ENCODE assay signal across 18 mouse cellular contexts in genomic region chr11:59789311-59789710, GRCm38 (mm10). TPM values are rescaled to one million over a fixed set of nuclear protein-coding genes. Genes with fewer than 3 reads are reported as not detected.
"Had no signal": no experiment of that assay in that cellular context is flagged by ENCODE, and none has a peak within 500 bp of the region (broad histone marks: within the 10 kb centered on the region; RNA-seq: fewer than 3 reads in every experiment).

No protein-coding gene starts in this region.

- H3K27ac ChIP-seq: liver, embryonic 15.5 days; lung, embryonic 15.5 days; macrophage; midbrain, embryonic 13.5 days; midbrain, embryonic 15.5 days; neural tube, embryonic 12.5 days had no signal

- H3K9me3 ChIP-seq: liver, embryonic 15.5 days; lung, embryonic 15.5 days; megakaryocyte, embryonic 14.5 days; midbrain, embryonic 13.5 days; midbrain, embryonic 15.5 days; neural tube, embryonic 12.5 days had no signal

- H3K4me2 ChIP-seq: liver, embryonic 15.5 days; lung, embryonic 15.5 days; midbrain, embryonic 11.5 days; midbrain, embryonic 13.5 days; midbrain, embryonic 15.5 days; neural tube, embryonic 12.5 days had no signal

- H3K27me3 ChIP-seq: lung, embryonic 15.5 days; midbrain, embryonic 15.5 days had no signal

- ATAC-seq: liver, postnatal 0 days; lung, postnatal 0 days; midbrain, embryonic 13.5 days; midbrain, embryonic 15.5 days had no signal

- H3K4me3 ChIP-seq: liver, embryonic 15.5 days; lung, embryonic 15.5 days; megakaryocyte, embryonic 14.5 days; midbrain, embryonic 13.5 days; midbrain, embryonic 15.5 days; neural tube, embryonic 12.5 days had no signal

- H3K9ac ChIP-seq: liver, embryonic 15.5 days; liver, postnatal 0 days; lung, embryonic 15.5 days; midbrain, embryonic 13.5 days; midbrain, embryonic 15.5 days; neural tube, embryonic 12.5 days had no signal

- DNase-seq: liver, postnatal 0 days; lung, adult 2 months; lung, postnatal 14 days; lung, postnatal 36 days; right cerebral cortex, postnatal 14 days; thymus, adult 2 months; thymus, postnatal 25 days; thymus, postnatal 4 days had no signal

RNA-seq across cellular contexts. Expression of gene Pld6, which starts 1.9 kb away (rescaled TPM):
- total RNA-seq: monocyte, adult 5-6 weeks had no signal
- polyA plus RNA-seq: macrophage had no signal
